Mouse (Mus musculus) CH12.LX (cell line): ENCODE results near the gene Eml1.

Experiments
- CHD2 ChIP-seq: IDR thresholded peaks from 2 replicates; pipeline ENCODE4 v1.6.1; 2011; ENCODE audit warnings: low read length, improper control_type of control experiment
- CTCF ChIP-seq, 2 experiments: IDR thresholded peaks in 1 of 2; conservative IDR thresholded peaks in 1 of 2; 2 replicates each; pipeline ENCODE4 v1.5.1; 2011 to 2012; ENCODE audit warnings: low read depth in 2 of 2, low read length in 2 of 2, improper control_type of control experiment in 1 of 2, inconsistent platforms in 1 of 2, mild to moderate bottlenecking in 1 of 2, moderate library complexity in 1 of 2
- ELF1 ChIP-seq: IDR thresholded peaks from 2 replicates; pipeline ENCODE4 v1.6.1; 2014; ENCODE audit warnings: low read depth, mild to moderate bottlenecking, inconsistent platforms, low read length, improper control_type of control experiment
- MAX ChIP-seq: IDR thresholded peaks from 2 replicates; pipeline ENCODE4 v1.6.1; 2011; ENCODE audit warnings: low read length, improper control_type of control experiment
- MXI1 ChIP-seq: IDR thresholded peaks from 2 replicates; pipeline ENCODE4 v1.6.1; 2011; ENCODE audit warnings: mild to moderate bottlenecking, low read depth, low read length, improper control_type of control experiment
- POLR2A ChIP-seq: IDR thresholded peaks from 2 replicates; pipeline ENCODE4 v1.6.1; 2011; ENCODE audit warnings: low read depth, mild to moderate bottlenecking, improper control_type of control experiment, low read length

DNA sequence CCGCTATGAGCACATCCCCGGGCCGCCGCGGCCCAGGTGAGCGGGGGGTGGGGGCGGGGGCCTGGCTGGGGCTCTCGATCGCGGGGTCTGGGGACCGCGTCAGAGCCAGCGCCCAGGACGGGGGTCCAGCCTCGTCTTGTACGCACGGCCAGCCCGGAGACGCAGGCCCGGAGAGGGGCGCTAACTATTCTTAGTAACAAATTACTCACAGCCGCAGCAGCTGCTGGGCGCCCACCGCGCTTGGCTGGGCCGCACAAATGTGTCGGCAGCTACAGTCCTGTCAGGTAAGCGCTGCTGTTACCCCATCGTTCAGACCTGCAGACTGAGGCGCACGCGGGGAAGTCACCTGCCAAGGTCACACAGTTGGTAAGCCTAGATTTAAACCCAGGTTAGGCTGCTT is 36.2 kb upstream of the Eml1 start:
- TF ChIP-seq ELF1 (no peak), MXI1 (no peak), POLR2A (no peak), CTCF (conservative IDR thresholded peaks at IDR 0.05 in 1 of 2, IDR thresholded peaks at IDR 0.05 in 1 of 2; ENCODE audit: low read depth in 2 of 2, low read length in 2 of 2) (no peak), CHD2 (no peak), MAX (no peak)
